Mouse (Mus musculus): ENCODE results near the gene Sestd1.

- no peak for TF ChIP-seq POLR2A (IDR thresholded peaks at IDR 0.05; ENCODE audit: insufficient read length, low read depth)
- TF ChIP-seq POLR2AphosphoS2 (IDR thresholded peaks at IDR 0.05; ENCODE audit: insufficient read length, low read depth) = no peak
- TF ChIP-seq MYOD1 (IDR thresholded peaks at IDR 0.05; ENCODE audit: control insufficient read depth in 1 of 3, insufficient read length in 2 of 3, low read depth in 2 of 3) = no peak
- no peak for TF ChIP-seq REST (IDR thresholded peaks at IDR 0.05; ENCODE audit: insufficient read depth, insufficient read length)
- no peak for TF ChIP-seq MAX (IDR thresholded peaks at IDR 0.05; ENCODE audit: low read depth)
- TF ChIP-seq CEBPB (IDR thresholded peaks at IDR 0.05; ENCODE audit: insufficient read depth, poor library complexity, severe bottlenecking) = no peak
- no peak for TF ChIP-seq TCF12 (IDR thresholded peaks at IDR 0.05; ENCODE audit: insufficient read depth, poor library complexity, severe bottlenecking)
- TF ChIP-seq MYOG (IDR thresholded peaks at IDR 0.05; ENCODE audit: control insufficient read depth in 1 of 3, insufficient read depth in 1 of 3, insufficient read length in 2 of 3, low read depth in 2 of 3) = no peak
- no peak for TF ChIP-seq USF1 (IDR thresholded peaks at IDR 0.05; ENCODE audit: low read depth)
- no peak for TF ChIP-seq SRF (IDR thresholded peaks at IDR 0.05; ENCODE audit: control insufficient read depth, insufficient read length, low read depth)
Measured at GRCm38 (mm10) chr2:77151255-77151654, 129.1 kb downstream of the Sestd1 start.

Measured in myocyte (in vitro differentiated cells).